Mouse (Mus musculus) stomach, postnatal 0 days (tissue): Measurements from ENCODE around the gene Aco1. TPM values are rescaled to one million over a fixed set of nuclear protein-coding genes. Genes with fewer than 3 reads are reported as not detected.

Experiments
- ATAC-seq: fragments of 200-750 bp; cut with Nextera tagmentation; 2 replicates; pipeline ENCODE4 v1.8.0; 2017; ENCODE audit not compliant: low FRiP score, low TSS enrichment
- DNase-seq: peaks from one replicate; pipeline ENCODE4 v3.0.0-alpha.2; 2016; ENCODE audit warnings: low spot score
- H3K27ac ChIP-seq: fragments of 300-500 bp; sonication (generic); replicated peaks from 2 replicates; pipeline ENCODE4 v1.5.1; 2014; ENCODE audit warnings: mild to moderate bottlenecking, control low read depth
- H3K27me3 ChIP-seq: fragments of 300-500 bp; sonication (generic); 2 replicates; pipeline ENCODE4 v1.6.1; 2014; ENCODE audit warnings: low read length; ENCODE audit not compliant: control insufficient read depth, insufficient read depth
- H3K36me3 ChIP-seq: fragments of 300-500 bp; sonication (generic); 2 replicates; pipeline ENCODE4 v1.6.1; 2014; ENCODE audit warnings: low read length, mixed read lengths; ENCODE audit not compliant: control insufficient read depth, insufficient read depth
- H3K4me1 ChIP-seq: fragments of 300-500 bp; sonication (generic); replicated peaks from 2 replicates; pipeline ENCODE4 v1.6.1; 2014; ENCODE audit warnings: antibody characterized with exemption; ENCODE audit not compliant: control insufficient read depth, insufficient read depth
- H3K4me2 ChIP-seq: fragments of 300-500 bp; sonication (generic); replicated peaks from 2 replicates; pipeline ENCODE4 v1.6.1; 2014; ENCODE audit warnings: low read depth, mild to moderate bottlenecking, control low read depth, moderate library complexity
- H3K4me3 ChIP-seq: fragments of 300-500 bp; sonication (generic); 2 replicates; pipeline ENCODE4 v1.5.1; 2014; ENCODE audit warnings: low read depth, low read length, control low read depth
- H3K9ac ChIP-seq: fragments of 300-500 bp; sonication (generic); 2 replicates; pipeline ENCODE4 v1.6.1; 2014; ENCODE audit warnings: mild to moderate bottlenecking, low read length, control low read depth, mixed read lengths
- H3K9me3 ChIP-seq: fragments of 300-500 bp; sonication (generic); 2 replicates; pipeline ENCODE4 v1.6.1; 2016; ENCODE audit warnings: low read length; ENCODE audit not compliant: control insufficient read depth
- CTCF ChIP-seq: IDR thresholded peaks from 2 replicates; pipeline ENCODE4 v1.5.1; 2016; ENCODE audit warnings: antibody characterized with exemption, low read depth, mild to moderate bottlenecking, moderate library complexity
- EP300 ChIP-seq: optimal IDR thresholded peaks from 2 replicates; pipeline ENCODE3; 2016; ENCODE audit warnings: antibody characterized with exemption
- WGBS: fragments of 180-500 bp; shearing (Covaris S2); extraction: QIAGEN DNeasy Blood & Tissue Kit; methylation state at CpG from one replicate; pipeline ENCODE4 v1.1.7; 2014; 5-methylcytosine and 5-hydroxymethylcytosine counted together
- polyA plus RNA-seq: library from polyadenylated mRNA; unstranded; fragments of >200 nt; fragmentation: Nextera tagmentation; extraction: Ambion mirVana; gene quantifications from 2 replicates; pipeline ENCODE4 v1.2.1, GENCODE M21; 2015

Gene Aco1
- 33.2 and 35.9 TPM in 2 replicates for polyA plus RNA-seq

DNA sequence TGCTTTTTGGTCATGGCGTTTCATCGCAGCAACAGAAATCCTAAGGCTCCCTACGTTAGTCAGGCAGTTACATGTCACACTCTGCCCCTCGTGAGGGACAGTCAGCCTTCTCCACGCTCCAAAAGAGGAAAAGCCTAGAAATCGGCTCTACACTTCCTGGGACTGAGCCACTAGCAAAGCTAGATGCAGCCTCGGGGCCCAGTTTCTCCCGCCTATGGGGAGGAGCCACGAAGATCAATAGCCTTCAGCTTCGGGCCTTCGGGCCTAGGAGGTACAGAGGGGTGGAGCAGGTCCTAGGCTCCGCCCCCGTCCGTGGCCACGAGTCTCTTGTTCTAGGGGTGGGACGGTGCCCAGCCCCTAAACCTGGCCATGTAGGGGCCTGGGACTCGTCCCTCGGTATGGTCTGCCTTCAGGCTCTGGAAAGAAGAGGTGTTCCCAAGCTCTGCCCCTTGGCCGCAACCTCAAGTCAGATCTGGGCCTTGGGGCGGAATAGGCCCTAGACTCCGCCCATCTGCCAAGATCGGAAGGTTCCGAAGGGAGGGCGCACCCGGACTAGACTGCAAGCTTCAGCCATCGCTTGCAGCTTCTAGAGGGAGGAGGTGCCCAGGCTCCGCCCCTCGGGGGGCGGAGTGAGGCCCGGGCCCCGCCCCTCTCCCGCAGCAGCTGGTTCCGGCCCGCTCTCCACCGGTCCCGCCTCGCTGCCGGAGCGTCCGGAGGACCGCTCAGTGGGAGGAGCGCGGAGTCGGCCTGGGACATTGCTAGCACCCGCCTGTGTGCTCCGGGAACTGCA lies at the start of gene Aco1:
Gene Aco1, plus strand, starts transcription at position 339 of the 790 bp plus-strand sequence.
- no peaks in the 10 kb centered on the region for H3K27me3 ChIP-seq
- H3K27ac ChIP-seq: peak within 1 kb of the TSS; percentile 97
- H3K4me1 ChIP-seq: peaks cover 2% of the 10 kb centered on the region; the same call in 1 of the 2 replicates
- peak within 1 kb of the TSS; percentile 73 for H3K4me3 ChIP-seq
- DNase-seq (peak; percentile 97), ATAC-seq (peak; percentile 97)
- no peaks in the 10 kb centered on the region for H3K36me3 ChIP-seq
- no peak; the same call in 1 of the 2 replicates for TF ChIP-seq CTCF
- no peak for TF ChIP-seq EP300
- WGBS: under 1% methylated on average over 46 of the region's 46 CpGs
- H3K9ac ChIP-seq: peak within 1 kb of the TSS; percentile 82
- H3K9me3 ChIP-seq: no peaks in the 10 kb centered on the region
- H3K4me2 ChIP-seq: peak within 1 kb of the TSS; percentile 90

DNA sequence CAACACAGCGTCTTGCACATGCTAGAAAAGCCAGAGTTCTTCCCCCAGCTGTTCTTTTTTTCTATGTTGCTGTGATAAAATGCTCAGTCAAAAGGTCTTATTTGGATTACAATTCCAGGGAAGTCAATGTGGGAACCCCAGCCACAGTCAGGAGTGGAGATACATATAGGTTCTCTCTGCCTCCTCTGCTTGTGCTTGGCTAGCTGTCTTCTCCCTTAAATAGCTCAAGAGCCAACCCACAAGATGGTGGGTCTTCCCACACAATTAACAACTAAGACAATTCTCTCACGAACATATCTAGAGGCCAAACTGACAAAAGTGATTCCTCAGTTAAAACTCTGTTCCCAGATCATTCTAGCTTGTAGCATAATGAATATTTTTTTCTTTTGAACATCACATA lies 47.9 kb upstream of the Aco1 start:
- Histone ChIP-seq H3K9me3 (no peaks in the 10 kb centered on the region), H3K4me2 (no peak overlapping the region), H3K36me3 (no peaks in the 10 kb centered on the region), H3K4me1 (no peaks in the 10 kb centered on the region), H3K27ac (no peak overlapping the region), H3K9ac (no peak overlapping the region), H3K27me3 (no peaks in the 10 kb centered on the region), H3K4me3 (no peak overlapping the region)
- no peak for DNase-seq
- no peak for ATAC-seq
- TF ChIP-seq EP300 (no peak), CTCF (no peak)
- WGBS: 72% methylated on average over 2 of the region's 2 CpGs

DNA sequence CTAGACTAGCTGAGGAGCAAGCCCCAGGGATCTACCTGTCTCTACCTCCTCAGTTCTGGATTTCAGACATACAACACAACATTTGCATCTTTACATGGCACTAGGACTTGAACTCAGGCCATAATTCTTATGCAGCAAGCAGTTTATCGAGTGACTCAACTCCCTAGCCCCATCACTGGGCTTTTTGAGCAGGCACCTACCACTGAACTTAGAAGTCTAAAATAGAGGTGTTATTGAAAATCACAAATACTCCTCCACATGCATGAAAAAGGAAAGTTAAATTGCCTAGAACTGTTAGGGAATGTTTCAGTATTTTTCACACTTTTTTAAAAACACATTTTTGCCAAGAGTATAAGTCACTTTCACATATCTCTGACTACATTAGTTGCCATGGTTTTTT lies 39.9 kb upstream of the Aco1 start:
- no peak for ATAC-seq
- H3K9me3 ChIP-seq: no peaks in the 10 kb centered on the region
- DNase-seq: no peak
- no peaks in the 10 kb centered on the region for H3K36me3 ChIP-seq
- no peak overlapping the region for H3K4me3 ChIP-seq
- H3K4me2 ChIP-seq: no peak overlapping the region
- TF ChIP-seq EP300: no peak
- no peak for TF ChIP-seq CTCF
- 72% methylated on average over 1 of the region's 1 CpGs for WGBS
- no peak overlapping the region for H3K27ac ChIP-seq
- H3K27me3 ChIP-seq: no peaks in the 10 kb centered on the region
- no peaks in the 10 kb centered on the region for H3K4me1 ChIP-seq
- H3K9ac ChIP-seq: no peak overlapping the region

DNA sequence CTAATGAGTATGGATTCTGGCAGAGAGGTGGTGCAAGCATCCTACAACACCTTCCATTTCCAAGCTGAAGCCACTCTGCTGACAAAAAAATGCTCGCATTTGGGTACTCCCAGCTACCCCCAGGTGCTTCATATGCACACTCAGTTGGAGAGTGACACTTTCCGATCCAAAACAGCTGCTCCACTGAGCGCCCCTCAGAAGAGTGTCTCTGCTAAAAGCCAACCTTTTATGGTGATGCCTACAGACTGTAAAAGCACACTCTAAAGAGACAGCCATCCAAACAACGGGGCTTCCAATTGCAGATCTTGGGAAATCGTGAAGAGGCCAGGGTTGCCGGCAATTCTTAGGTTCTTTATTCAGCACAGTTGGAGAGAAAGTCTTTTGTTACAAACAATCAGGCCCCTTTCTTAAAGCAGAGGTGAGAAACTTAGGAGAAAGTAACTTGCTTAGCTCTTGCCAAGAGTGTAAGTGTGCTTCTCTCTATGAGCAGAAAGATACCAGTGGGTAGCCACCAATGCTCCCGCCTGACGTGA lies 36.8 kb upstream of the Aco1 start:
- Histone ChIP-seq H3K4me3 (no peak overlapping the region), H3K4me1 (no peaks in the 10 kb centered on the region), H3K4me2 (no peak overlapping the region), H3K9ac (no peak overlapping the region), H3K27ac (no peak overlapping the region), H3K27me3 (no peaks in the 10 kb centered on the region), H3K9me3 (no peaks in the 10 kb centered on the region), H3K36me3 (no peaks in the 10 kb centered on the region)
- no peak for ATAC-seq
- 45% methylated on average over 8 of the region's 8 CpGs for WGBS
- TF ChIP-seq EP300 (no peak), CTCF (no peak)
- no peak for DNase-seq

DNA sequence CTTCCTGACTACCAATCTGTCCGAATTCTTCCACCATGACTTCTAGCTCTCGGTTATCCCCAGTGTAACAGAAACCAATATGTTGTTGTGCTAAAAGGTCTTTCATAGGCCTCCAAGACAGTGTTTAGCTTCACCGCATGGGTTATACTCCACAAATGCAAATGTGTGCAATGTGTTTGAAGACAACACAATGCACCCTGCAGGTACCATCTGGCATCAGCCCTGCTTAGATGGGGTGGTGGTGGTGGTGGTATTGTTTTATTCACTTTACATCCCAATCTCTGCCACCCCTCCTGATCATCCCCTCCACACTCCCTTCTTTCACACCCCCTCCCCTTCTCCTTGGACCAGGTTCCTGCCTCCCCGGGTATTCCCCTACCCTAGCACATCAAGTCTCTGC lies 34.9 kb upstream of the Aco1 start:
- DNase-seq (no peak), ATAC-seq (no peak)
- no peak overlapping the region for H3K27ac ChIP-seq
- H3K4me3 ChIP-seq: no peak overlapping the region
- 91% methylated on average over 4 of the region's 4 CpGs for WGBS
- H3K36me3 ChIP-seq: no peaks in the 10 kb centered on the region
- no peak for TF ChIP-seq CTCF
- no peak for TF ChIP-seq EP300
- H3K9ac ChIP-seq: no peak overlapping the region
- H3K4me1 ChIP-seq: no peaks in the 10 kb centered on the region
- no peaks in the 10 kb centered on the region for H3K27me3 ChIP-seq
- no peaks in the 10 kb centered on the region for H3K9me3 ChIP-seq
- no peak overlapping the region for H3K4me2 ChIP-seq

DNA sequence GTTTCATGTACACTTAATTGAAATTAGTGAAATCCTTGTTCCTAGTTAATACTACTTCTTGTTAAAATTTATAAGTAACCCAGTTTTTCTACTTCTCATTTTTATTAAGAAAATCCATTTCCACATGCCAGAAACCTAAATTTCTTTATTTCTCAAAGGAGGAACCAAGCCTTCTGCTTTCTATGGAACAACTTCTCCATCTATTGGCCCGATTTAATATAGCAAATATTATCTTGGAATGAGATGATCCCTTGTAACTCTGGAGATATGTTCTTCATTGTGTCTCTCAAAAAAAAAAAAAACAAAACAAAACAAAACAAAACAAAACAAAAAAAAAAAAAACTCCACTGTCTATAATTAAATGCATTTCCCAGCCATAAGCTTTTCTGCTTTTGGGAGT lies 29.7 kb upstream of the Aco1 start:
- no peak for DNase-seq
- TF ChIP-seq EP300 (no peak), CTCF (peak; percentile 52)
- no peak overlapping the region for H3K4me3 ChIP-seq
- no peak overlapping the region for H3K9ac ChIP-seq
- no peaks in the 10 kb centered on the region for H3K27me3 ChIP-seq
- 65% methylated on average over 1 of the region's 1 CpGs for WGBS
- ATAC-seq: no peak
- no peak overlapping the region for H3K27ac ChIP-seq
- H3K9me3 ChIP-seq: no peaks in the 10 kb centered on the region
- no peaks in the 10 kb centered on the region for H3K36me3 ChIP-seq
- no peak overlapping the region for H3K4me2 ChIP-seq
- H3K4me1 ChIP-seq: no peaks in the 10 kb centered on the region
